Mouse (Mus musculus) macrophage (primary cell): Measurements from ENCODE around the gene Lhfpl3. TPM values are rescaled to one million over a fixed set of nuclear protein-coding genes. Genes with fewer than 3 reads are reported as not detected.

ENCODE experiments used
- H3K27ac ChIP-seq: fragments of 350-480 bp; formaldehyde crosslinking; 2 replicates; pipeline ENCODE4 v1.9.0; 2021
- H3K36me3 ChIP-seq: fragments of 350-480 bp; formaldehyde crosslinking; 2 replicates; pipeline ENCODE4 v1.9.0; 2021; ENCODE audit errors: inconsistent target
- H3K4me3 ChIP-seq: fragments of 350-480 bp; formaldehyde crosslinking; 2 replicates; pipeline ENCODE4 v1.9.0; 2021; ENCODE audit errors: inconsistent target
- H3K79me2 ChIP-seq: fragments of 350-480 bp; formaldehyde crosslinking; 2 replicates; pipeline ENCODE4 v1.9.0; 2021; ENCODE audit errors: inconsistent target
- WGBS: methylation state at CpG from one replicate; pipeline ENCODE4 v1.1.7; 2026; ENCODE audit warnings: inconsistent platforms; ENCODE audit not compliant: missing documents; 5-methylcytosine and 5-hydroxymethylcytosine counted together
- polyA plus RNA-seq: library from polyadenylated mRNA; stranded (reverse); fragments of 250-400 nt; gene quantifications from 3 replicates; pipeline ENCODE4 v1.2.4, GENCODE M21; 2018; ENCODE audit warnings: inconsistent platforms

Gene Lhfpl3
- polyA plus RNA-seq, 1 experiment from 2014 or later, result not detected

DNA sequence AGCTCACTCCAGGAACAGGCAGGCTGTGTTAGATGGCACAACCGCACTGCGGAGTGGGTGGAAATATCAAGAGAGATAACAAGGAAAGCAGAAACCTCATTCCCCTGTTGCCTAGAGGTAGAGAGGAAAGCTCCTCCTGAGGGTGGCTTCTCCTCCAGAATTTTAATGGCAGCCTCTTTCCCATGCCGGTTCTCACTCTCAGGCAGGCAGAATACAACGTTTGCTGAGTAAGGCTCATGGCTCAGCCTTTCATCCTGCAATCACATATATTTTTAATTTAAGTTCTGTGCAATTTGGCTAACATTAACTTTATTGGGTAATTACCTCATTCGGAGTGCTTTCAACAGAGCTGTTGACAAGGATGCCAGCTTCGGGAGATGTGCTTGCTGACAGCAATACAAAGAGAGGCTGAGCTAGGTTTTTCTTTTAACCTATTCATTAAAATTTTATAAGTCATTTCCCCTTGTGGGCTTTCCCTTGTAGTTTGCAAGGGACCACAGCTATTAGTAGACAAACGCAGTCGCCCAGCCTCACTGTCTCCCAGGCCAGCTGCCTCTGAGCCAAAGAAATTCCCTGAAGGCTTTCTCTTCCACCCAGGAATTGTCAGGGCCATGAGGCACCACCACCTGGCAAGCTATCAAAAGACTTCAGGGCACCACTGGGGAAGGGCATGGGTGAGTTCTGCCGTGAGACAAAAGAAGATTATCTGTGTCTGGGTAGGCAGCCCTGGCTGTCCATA lies 394.5 kb downstream of the Lhfpl3 start:
- Histone ChIP-seq H3K4me3 (no peak overlapping the region), H3K79me2 (no peaks in the 10 kb centered on the region), H3K36me3 (no peaks in the 10 kb centered on the region), H3K27ac (no peak overlapping the region)
- WGBS, result 84% methylated on average over 9 of the region's 9 CpGs

DNA sequence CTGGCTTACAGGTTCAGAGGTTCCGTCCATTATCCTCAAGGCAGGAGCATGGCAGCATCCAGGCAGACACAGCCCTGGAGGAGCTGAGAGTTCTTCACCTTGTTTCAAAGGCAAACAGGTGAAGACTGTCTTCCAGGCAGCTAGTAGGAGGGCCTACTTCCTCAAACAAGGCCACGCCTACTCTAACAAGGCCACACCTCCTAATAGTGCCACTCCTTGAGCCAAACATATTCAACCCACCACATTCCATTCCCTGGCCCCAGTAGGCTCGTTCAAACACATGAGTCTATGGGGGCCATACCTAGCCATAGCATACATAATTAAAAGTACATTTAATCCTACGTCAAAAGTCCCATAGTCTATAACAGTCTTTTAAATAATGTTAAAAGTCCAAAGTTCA lies 407.4 kb downstream of the Lhfpl3 start:
- no peak overlapping the region for H3K4me3 ChIP-seq
- H3K27ac ChIP-seq, result no peak overlapping the region
- H3K36me3 ChIP-seq, result no peaks in the 10 kb centered on the region
- WGBS, result 71% methylated on average over 4 of the region's 4 CpGs
- no peaks in the 10 kb centered on the region for H3K79me2 ChIP-seq

DNA sequence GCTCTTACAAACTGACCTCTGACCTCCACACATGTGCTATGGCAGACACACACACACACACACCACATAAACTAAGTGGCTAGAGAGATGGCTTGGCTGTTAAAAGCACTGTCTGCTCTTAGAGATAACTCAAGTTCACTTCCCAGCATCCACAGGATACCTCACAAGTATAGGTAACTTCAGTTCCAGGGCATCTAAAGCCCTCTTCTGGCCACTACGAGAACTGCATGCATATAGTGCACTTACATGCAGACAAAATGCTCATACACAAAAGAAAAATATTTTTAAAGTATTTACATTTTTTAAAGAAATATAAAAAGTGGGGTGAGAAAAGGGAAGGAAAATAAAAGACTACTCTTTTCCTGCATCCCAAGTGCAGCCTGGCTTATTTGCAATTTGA lies 408.6 kb downstream of the Lhfpl3 start:
- Histone ChIP-seq H3K27ac (no peak overlapping the region), H3K4me3 (no peak overlapping the region), H3K36me3 (no peaks in the 10 kb centered on the region), H3K79me2 (no peaks in the 10 kb centered on the region)
- 83% methylated on average over 1 of the region's 1 CpGs for WGBS

DNA sequence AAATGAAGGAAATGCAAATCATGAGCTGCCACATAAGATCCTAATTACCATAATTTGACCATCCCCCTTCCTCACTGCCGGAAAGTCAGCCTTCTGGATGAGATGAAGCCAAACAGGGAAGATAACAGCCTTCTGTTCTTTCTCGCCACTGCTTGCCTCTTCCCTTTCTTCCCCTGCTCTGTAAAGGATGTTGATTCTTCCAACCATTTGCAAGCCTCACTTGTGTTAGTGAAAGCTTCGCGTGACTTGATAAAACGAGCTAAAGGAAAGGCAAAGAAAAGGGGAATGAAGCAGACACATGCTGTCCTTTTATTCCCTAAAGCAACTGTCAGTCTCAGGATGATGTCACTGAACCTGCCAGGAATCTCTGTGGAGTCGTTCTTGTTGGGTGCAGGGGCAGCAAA lies 420.1 kb downstream of the Lhfpl3 start:
- Histone ChIP-seq H3K4me3 (no peak overlapping the region), H3K27ac (no peak overlapping the region), H3K79me2 (no peaks in the 10 kb centered on the region), H3K36me3 (no peaks in the 10 kb centered on the region)
- WGBS, result 66% methylated on average over 6 of the region's 6 CpGs

GRCm38 (mm10) chr5:23166658-23167057 lies 420.8 kb downstream of the Lhfpl3 start:
- WGBS, result 100% methylated on average over 1 of the region's 1 CpGs
- no peak overlapping the region for H3K27ac ChIP-seq

DNA sequence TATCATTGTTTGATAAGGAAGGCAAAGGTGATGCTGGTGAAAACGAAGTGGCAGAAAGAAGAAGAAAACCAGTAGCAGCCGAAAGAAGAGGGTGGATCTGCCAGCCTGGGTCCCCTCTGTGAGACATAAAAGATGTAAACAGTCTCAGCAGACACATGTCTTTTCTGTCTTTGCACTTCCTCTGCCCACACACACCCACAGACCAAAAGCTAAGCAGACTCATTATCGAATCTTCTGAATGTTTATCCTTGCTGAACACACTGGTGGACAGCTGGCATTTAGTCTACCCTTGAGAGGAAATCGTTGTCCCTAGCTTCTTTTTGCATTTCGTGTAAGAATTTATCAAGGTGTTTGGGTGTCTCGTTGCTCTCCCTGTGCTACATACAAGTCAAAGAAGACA lies 443.8 kb downstream of the Lhfpl3 start:
- Histone ChIP-seq H3K36me3 (no peaks in the 10 kb centered on the region), H3K79me2 (no peaks in the 10 kb centered on the region), H3K4me3 (no peak overlapping the region), H3K27ac (no peak overlapping the region)
- WGBS, result 70% methylated on average over 6 of the region's 6 CpGs

More at GRCm38 (mm10) chr5:23166658-23167057, 420.8 kb downstream of the Lhfpl3 start:
- no peaks in the 10 kb centered on the region for H3K36me3 ChIP-seq
- H3K79me2 ChIP-seq, result no peaks in the 10 kb centered on the region
- no peak overlapping the region for H3K4me3 ChIP-seq

GRCm38 (mm10) chr5:23196879-23197278 lies 451.0 kb downstream of the Lhfpl3 start:
- Histone ChIP-seq H3K4me3 (no peak overlapping the region), H3K79me2 (no peaks in the 10 kb centered on the region), H3K36me3 (no peaks in the 10 kb centered on the region), H3K27ac (no peak overlapping the region)
- WGBS, result 91% methylated on average over 4 of the region's 4 CpGs

DNA sequence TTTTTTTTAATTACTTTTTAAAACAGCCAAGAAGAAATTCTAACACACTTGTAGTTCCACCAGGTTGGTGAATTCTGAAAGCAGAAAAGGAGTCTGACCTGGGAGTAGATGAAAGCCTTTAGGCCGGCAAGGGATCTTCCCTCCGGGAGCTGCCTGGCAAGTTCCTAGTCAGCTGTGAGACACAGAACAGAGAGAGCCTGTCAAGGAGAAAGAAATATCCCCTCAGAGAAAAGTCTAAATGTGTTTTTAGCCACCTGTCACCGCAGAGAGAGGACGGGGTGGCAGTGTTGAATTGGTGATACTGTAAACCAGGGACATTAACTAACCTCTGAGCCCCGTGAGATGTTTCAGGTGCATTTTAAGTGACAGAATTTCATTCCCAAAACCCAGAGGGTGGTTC lies 467.2 kb downstream of the Lhfpl3 start:
- Histone ChIP-seq H3K36me3 (no peaks in the 10 kb centered on the region), H3K79me2 (no peaks in the 10 kb centered on the region), H3K27ac (no peak overlapping the region), H3K4me3 (no peak overlapping the region)
- WGBS, result 85% methylated on average over 5 of the region's 5 CpGs

- H3K79me2 ChIP-seq, result no peaks in the 10 kb centered on the region
- no peak overlapping the region for H3K4me3 ChIP-seq
- WGBS, result 86% methylated on average over 2 of the region's 3 CpGs
- H3K27ac ChIP-seq, result no peak overlapping the region
- no peaks in the 10 kb centered on the region for H3K36me3 ChIP-seq
These were observed 468.8 kb downstream of the Lhfpl3 start for GRCm38 (mm10) chr5:23214646-23215045.

DNA sequence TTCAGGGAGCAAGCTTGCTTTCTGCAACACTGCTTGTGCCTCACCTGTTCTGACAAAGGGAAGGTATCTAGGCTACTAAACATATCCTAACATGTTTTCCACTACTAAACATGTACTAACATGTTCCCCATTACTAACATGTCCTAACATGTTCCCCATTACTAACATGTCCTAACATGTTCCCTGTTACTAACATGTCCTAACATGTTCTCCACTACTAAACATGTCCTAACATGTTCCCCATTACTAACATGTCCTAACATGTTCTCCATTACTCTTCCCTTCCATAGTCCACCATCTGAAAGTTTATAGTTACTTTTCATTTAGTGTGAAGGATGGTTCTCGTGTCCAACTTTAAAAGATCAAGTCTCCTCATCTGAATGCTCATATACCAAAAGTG lies 473.8 kb downstream of the Lhfpl3 start:
- Histone ChIP-seq H3K4me3 (no peak overlapping the region), H3K36me3 (no peaks in the 10 kb centered on the region), H3K79me2 (no peaks in the 10 kb centered on the region), H3K27ac (no peak overlapping the region)
- 92% methylated on average over 1 of the region's 1 CpGs for WGBS

GRCm38 (mm10) chr5:23224759-23225536 lies 479.1 kb downstream of the Lhfpl3 start:
- no peaks in the 10 kb centered on the region for H3K36me3 ChIP-seq
- no peak overlapping the region for H3K27ac ChIP-seq
- H3K79me2 ChIP-seq, result no peaks in the 10 kb centered on the region
- 50% methylated on average over 10 of the region's 14 CpGs for WGBS
- no peak overlapping the region for H3K4me3 ChIP-seq

DNA sequence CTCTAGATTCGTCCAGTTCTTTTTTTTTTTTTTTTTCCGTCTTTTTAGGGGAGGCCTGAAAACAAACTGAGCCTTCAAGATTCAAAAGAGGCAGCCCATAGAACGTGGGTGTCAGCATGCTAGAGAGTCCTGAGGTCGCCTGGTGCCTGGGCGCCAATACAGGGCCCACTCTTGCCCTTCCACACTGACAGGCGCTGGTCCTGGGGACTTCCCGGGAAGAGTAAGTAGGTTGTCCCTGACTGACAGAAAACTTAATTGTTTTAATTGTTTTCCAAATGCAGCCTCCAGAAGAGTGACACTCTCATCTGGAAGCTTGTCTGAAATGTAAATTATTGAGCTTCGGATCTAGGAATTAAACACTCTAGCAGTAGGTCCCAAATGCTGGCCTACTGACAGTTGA lies 479.8 kb downstream of the Lhfpl3 start:
- H3K79me2 ChIP-seq, result no peaks in the 10 kb centered on the region
- no peak overlapping the region for H3K4me3 ChIP-seq
- 52% methylated on average over 7 of the region's 8 CpGs for WGBS
- H3K36me3 ChIP-seq, result no peaks in the 10 kb centered on the region
- no peak overlapping the region for H3K27ac ChIP-seq

DNA sequence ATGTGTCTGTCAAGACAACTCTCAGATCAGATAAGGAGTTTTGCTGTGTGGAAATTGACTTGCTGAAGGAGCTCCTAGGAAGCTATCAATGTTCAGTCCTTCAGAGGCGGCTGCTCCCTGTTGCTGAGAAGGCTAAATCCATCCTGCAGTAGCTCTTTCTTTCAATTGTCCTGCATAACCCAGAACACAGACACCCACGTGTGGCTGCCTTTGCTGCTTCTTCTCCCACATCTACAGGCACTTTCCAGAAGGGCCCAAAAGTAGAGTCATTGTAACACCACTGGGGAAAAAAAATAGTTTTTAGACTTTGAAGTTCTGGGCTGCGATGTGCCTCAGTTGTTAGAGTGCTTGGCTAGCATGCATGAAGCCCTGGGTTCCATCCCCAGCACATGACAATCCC lies 480.9 kb downstream of the Lhfpl3 start:
- Histone ChIP-seq H3K4me3 (no peak overlapping the region), H3K27ac (no peak overlapping the region), H3K36me3 (no peaks in the 10 kb centered on the region), H3K79me2 (no peaks in the 10 kb centered on the region)
- WGBS, result 83% methylated on average over 3 of the region's 3 CpGs

DNA sequence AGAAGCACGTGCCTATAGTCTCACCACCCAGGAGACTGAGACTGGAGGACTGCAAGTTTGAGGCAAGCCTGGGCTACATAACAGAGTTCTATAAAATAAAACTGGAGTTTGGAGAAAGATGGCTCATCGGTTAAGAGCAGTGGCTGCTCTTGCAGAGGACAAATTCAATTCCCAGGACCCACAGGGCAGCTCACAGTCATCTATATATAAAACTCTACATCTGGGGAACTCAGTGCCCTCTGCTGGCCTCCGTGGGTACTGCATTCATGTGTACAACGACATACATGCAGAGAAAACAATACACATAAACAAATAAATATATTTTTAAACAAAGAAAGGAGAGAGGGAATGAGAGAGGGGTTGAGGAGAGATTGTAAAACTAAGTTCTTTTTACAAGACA lies 501.1 kb downstream of the Lhfpl3 start:
- no peak overlapping the region for H3K27ac ChIP-seq
- 52% methylated on average over 4 of the region's 4 CpGs for WGBS
- H3K4me3 ChIP-seq, result no peak overlapping the region
- no peaks in the 10 kb centered on the region for H3K79me2 ChIP-seq
- H3K36me3 ChIP-seq, result no peaks in the 10 kb centered on the region

- no peak overlapping the region for H3K27ac ChIP-seq
- H3K4me3 ChIP-seq, result no peak overlapping the region
- 83% methylated on average over 1 of the region's 1 CpGs for WGBS
- H3K79me2 ChIP-seq, result no peaks in the 10 kb centered on the region
- no peaks in the 10 kb centered on the region for H3K36me3 ChIP-seq
These were observed 501.9 kb downstream of the Lhfpl3 start for GRCm38 (mm10) chr5:23247784-23248183.
